Mouse (Mus musculus): Measurements from ENCODE around the gene Trim17.
"Not testable (repeated sequence)": the region's sequence is repeated elsewhere in the genome, so short reads cannot be mapped to it uniquely, and the experiment has no call there.

Gene Trim17

DNA sequence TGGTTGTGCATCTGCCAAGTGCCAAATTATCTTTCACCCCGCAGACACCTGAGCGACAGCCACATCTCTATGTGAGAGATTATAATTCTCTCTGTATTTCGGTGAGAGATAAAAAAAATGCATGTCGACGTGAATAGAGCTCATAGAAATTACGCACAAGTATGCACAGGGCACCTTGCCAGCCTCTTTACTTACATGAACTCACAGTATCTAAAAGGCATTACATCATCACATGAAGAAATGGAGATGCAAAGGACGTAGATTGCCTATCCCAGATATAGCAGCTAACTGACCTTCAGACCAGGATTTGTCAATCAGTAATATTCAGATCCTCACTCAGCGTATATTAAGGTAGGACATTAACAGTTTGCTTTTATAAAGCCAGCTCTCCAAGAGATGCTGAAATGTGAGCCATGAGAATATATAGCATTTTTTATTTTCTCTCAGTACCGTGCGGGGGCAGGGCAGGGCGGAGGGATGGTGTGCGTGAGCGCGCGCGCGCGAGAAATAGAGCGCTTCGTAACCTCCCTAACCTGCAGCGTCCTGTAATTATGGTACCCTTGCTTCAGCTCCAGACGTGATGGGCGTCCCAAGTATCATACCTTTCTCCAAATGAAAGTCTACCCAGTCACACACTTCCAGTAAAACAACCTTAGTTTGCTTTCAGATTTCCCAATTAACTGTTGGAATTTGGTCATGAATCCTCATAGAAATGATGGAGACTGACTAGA, 6.5 kb upstream of the Trim17 start:
- no peak for DNase-seq (ENCODE audit: low read depth, low spot score)

DNA sequence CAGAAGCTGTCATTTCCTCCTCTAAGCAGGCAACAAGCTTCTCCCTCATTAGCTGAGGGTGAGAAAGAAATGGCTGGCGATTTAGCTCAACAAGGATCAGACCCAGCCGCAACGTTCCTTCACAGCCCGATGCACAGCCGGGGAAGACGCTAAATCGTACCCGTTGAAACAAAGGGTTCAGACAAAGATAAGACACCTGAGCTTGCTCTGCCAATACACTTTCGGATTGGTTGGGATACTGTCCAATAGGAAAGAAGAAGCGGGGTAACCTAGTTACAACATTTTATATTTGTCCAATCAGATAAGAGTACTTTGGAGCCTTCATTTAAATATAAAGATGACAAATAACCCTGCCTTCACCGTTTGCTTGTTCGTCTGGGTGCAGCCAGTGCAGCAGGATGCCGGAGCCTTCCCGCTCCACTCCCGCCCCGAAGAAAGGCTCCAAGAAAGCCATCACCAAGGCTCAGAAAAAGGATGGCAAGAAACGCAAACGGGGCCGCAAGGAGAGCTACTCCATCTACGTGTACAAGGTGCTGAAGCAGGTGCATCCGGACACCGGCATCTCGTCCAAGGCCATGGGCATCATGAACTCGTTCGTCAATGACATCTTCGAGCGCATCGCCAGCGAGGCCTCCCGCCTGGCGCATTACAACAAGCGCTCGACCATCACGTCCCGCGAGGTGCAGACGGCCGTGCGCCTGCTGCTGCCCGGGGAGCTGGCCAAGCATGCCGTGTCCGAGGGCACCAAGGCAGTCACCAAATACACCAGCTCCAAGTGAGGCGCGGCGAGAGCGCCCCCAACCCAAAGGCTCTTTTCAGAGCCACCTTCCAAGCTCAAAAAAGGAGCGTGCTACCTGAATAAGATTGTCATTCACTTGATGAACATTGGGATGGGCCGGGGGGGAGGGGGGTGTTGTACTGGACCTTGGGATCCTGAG, 5.7 kb upstream of the Trim17 start, which contains the start of gene Hist3h2ba:
TSS of gene Hist3h2ba (plus strand) at position 379 of the 938 bp plus-strand sequence.
- DNase-seq (ENCODE audit: low read depth, low spot score): no peak

DNA sequence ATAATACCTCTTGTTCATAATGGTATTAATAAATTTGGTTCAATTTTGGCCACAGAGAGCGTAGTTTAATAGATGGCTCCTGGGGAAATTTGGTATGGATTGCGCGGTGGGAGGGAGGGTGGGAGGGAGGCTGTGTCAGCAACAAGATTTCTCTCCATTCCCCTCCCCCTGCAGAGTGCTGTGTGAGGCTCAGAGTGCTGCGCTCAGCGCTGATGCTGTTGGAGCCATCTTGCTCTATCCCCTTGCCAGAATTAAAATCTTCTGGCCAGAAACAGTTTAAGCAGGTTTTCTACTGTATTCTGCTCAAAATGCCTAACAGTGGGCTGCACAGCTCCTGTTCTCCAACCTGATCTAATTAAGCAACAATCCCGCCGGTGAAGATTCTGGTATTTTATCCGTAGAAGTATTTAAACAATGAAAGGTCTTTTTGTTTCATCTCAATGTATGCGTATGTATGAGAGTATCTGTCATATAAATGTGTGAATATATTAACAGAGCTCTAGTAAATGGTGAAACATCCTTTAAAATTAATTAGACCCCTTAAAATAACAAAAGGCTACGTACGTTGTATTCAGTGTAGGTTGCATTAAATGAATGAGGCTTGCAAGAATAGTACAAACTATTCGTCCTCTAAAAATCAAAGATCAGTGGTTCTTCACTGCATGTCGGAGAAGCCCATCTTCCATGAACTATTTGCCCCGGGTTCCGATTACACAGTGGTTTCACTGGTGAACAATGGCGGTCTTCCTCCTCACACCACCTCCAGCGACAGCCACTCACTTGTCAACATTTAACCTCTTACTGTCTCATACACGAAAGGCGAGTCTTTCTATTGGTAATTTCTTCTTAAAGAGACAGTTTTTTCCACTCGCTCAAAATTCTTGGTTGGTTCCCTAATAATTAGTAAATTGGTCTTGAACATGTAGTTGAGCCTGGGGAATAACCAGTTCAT, 4.7 kb upstream of the Trim17 start:
- DNase-seq (ENCODE audit: low read depth, low spot score): no peak

DNA sequence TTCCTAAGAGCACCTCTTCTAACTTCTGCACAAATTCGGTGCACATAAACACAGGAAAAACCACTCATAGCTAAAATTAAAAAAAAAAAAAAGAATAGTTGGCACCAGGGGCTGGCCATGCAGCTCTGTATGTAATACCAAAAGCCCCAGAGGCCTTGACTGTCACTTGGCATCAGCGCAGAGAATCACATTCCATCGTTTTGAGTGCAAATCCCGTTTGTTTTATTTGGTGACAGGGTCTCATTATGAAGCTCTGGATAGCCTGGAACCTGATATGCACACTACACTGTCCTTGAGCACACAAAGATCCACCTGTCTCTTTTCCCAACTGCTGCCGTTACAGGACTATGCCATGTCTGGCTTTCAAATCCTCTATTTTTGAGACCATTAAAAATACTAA, 3.3 kb upstream of the Trim17 start:
- no peak for DNase-seq (ENCODE audit: low read depth, low spot score)

DNA sequence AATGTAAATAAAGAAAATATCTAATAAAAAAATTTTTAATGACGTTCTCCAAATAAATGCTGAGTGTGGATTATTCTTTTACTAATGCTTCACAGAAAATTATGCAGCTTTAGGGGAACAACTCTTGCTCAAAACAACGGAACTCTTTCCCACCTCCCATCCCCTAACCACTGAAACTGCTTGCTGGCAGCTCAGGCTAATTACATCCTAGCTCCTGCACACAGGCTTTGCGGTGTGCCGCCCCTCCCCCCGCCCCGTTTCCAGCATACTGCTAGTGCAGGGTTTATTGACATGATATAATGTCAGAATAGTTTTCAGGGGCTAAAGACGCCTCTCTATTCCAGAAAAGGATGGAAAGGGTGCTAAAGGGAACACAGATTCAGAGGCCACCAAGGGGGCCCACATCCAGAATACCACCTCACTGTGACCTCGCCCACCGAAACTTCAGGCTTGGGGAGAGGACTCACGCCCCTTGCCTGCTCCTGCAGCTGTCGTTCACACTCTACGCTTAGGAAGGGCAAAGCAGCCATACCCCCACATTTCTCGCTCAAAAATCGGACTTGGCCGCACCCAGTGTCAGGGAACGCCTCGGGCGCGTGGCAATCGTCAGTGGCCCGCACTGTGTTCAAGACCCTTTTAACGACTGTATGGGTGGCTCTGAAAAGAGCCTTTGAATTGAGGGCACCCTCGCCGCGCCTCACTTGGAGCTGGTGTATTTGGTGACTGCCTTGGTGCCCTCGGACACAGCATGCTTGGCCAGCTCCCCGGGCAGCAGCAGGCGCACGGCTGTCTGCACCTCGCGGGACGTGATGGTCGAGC, 925 bp upstream of the Trim17 start:
- no peak for DNase-seq (ENCODE audit: low read depth, low spot score)

DNA sequence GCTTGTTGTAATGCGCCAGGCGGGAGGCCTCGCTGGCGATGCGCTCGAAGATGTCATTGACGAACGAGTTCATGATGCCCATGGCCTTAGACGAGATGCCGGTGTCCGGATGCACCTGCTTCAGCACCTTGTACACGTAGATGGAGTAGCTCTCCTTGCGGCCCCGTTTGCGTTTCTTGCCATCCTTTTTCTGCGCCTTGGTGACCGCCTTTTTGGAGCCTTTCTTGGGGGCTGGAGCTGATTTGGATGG, 390 bp upstream of the Trim17 start:
- DNase-seq (ENCODE audit: low read depth, low spot score): not testable (repeated sequence)

DNA sequence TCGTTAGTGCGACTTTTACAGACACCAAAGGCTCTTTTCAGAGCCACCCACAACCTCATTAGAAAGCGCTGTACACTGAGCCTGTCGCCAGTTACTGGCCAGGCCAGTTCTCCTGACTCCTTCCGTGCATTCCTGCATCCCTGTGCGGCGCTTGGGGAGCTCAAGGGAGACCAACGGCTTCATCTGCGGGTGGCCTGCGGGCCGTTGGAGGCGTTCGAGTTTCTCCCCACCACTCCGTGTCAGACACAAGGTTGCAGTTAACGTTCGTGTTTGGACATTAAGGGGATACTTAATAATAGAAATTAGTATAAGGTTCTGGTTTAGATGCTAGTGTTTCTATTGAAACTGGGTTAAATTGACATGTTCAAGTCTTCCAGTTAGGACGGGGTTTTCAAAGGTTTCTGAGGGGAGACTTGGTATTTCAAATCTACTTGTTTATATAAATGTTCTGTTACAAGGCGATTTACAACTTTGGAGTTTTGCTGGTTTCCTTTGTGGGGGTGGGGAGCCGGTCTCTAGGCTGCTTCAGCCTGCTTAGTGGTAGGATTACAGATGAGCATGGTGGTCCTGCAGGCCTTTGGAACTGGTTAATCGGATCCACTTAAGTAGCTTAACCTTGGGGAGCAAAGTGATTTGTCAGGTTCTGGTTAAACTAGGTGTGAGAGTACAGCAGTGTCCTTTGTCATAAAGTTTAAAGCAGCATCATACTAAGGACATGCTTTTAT, 820 bp downstream of the Trim17 start:
- no peak for DNase-seq (ENCODE audit: low read depth, low spot score)

DNA sequence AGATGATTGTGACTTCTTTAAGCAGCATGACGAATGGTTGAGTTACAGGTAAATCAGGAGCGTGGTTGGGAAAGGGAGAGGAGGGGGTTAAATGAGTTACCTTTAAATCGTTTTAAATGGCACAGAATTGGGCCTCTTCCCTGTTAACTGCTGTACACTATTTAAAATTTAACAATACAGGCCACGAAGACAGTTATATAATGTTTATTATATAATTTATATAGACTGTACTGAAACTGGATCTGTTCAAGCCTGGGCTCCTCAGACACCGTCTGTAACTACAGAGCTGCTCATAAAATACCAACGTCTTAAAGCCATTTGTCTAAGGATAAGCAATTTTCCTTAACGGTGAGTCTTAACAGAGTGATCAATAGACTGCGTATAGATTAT, 1.4 kb downstream of the Trim17 start:
- no peak for DNase-seq (ENCODE audit: low read depth, low spot score)

DNA sequence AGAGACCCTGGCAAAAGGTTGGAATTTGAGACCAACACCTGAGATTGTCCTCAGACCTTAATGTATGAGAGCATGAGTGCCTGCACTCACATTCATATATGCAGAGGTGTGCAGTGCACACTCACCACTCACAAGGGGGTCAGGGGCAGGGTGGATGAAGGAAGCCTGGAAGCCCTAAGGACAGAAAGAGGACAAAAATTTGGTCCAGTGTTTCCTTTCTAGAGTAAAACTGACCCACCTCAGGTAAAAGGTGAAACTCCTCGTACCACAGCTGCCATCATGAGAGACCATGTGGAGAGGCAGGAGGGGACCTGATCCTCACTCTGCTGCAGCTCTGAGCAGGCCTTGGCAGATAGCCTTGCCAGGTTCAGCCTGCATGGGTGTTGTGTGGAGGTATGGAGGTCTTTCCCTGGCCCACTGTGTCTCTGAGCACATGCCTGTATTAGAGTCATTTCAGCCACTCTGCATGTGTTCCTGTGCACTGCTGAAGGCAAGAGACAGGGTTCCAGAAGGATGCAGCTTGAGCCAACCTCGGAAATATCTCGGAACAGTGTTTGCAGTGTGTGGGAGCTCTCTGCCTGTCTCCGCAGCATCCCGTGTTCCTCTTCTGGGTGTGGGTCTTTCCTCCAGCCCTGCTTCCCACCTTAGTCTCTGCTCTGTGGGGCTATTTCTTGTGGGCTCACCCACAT, 2.9 kb downstream of the Trim17 start:
- no peak for DNase-seq (ENCODE audit: low read depth, low spot score)

DNA sequence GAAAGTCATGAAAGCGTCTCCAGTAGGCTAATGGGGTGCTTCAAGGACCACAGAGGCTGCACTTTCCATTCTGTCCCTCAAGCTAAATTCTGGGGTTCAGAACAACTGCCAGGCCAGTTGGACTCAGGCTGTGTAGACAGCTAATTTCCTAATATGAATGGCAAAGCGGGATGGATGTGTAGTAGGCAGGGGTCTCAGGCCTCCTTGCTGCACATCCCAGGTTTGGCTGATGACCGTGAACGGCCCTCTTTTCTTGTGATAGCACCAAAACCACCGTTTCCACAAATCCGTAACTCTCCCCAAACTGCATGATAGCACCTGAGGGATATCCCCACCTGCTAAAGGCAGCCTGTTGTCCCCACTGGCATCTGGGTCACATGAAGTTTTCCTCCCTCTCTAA, 4.1 kb downstream of the Trim17 start:
- no peak for DNase-seq (ENCODE audit: low read depth, low spot score)

DNA sequence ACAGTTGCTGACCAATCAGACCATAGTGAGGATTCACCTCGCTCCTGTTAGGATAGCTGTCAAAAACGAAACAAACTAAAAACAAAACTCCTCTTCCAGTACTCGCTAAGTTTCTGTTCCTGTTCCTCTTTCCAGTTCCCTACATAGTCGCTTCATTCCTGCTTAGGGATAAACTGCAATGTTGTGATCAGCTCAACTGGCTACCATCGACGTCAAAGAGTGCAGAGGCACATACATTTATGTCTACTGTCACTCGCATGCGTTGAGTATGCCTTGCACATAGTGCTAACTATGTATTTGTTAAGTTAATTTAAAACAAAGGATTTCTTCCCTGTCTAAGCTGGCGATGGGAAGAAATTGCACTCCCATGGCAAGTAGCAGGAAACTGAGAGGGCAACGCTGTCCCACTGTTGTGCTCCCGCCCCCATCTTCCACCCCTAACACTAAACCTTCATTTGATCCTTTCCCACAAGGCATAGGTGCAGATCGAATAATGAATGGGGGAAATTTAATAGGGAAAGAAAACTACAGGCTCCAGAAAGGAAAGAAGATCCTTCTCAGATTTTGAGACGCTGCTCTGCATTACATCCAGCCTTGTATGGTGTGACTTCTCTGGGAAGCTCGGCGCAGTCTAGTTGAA, 4.8 kb downstream of the Trim17 start:
- no peak for DNase-seq (ENCODE audit: low read depth, low spot score)

DNA sequence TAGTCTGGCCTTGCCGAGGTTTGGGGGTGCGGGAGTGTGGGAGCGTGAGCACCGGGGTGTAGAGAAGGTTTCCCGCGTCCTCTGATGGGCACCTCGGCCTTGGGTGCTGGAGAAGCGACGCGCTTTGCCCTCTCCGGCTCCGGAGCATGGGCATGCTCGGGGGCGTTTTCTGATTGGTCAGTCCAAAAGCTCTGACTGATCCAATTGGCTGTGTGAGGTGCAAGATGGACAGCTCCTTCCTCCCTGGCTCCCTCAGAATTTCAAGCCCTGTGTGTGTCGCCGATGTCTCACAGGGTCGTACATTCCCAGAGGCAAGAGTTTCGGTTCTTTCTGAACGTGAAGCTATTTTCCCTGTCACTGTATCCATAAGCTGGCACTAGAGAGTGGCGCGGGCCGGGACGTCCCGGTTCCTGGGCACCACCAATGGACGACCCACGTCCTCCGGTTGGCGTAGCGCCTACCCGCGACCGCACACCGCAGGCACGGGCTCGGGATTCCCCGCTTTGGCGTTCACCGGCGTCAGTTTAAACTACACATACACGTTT, 5.5 kb downstream of the Trim17 start:
- no peak for DNase-seq (ENCODE audit: low read depth, low spot score)

DNA sequence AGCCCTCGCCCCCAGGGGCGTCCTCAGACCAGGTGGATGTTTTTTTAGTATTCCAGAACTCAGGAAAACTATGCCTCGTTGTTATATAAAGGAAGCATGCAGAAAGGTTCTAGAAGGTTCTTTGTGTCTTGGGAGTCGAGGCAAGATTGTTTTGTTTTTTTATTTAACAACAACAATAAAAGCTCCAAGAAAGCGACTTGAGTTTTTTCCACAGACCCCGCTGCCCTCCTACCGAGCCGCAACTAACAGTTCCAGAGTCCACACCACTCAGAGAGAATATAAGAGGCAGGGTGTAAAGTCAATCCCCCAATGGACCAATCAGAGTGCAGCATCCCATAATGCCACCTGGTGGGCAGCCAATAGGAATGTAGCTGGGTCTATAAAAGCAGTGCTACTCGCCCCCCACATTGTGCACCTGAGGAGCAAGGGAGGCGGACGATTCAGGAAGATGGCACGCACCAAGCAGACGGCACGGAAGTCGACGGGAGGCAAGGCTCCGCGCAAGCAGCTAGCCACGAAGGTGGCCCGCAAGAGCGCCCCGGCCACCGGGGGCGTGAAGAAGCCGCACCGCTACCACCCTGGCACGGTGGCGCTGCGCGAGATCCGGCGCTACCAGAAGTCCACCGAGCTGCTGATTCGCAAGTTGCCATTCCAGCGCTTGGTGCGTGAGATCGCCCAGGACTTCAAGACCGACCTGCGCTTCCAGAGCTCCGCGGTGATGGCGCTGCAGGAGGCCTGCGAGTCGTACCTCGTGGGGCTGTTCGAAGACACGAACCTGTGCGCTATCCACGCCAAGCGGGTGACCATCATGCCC, 7.1 kb downstream of the Trim17 start:
- DNase-seq (ENCODE audit: low read depth, low spot score): no peak

DNA sequence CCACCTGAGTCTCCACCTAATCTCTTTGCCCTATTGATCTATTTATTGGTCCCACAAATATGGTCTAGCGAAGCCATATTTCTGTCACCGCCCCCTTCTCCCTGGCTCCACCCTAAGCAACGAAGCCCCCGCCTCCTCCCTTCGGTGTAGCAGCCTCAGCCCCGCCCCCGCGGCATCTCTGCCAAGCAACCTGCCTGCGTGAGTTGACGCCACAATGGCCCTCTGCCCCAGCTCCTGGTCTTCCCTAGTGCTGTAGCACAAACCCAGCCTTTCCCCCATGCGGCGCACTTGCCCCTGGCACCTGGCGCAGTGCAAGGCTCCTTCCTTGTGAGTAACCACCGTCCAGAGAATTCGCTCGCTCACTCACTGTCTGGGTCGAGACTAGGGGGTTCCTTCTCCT, 9.1 kb downstream of the Trim17 start:
- no peak for DNase-seq (ENCODE audit: low read depth, low spot score)

DNA sequence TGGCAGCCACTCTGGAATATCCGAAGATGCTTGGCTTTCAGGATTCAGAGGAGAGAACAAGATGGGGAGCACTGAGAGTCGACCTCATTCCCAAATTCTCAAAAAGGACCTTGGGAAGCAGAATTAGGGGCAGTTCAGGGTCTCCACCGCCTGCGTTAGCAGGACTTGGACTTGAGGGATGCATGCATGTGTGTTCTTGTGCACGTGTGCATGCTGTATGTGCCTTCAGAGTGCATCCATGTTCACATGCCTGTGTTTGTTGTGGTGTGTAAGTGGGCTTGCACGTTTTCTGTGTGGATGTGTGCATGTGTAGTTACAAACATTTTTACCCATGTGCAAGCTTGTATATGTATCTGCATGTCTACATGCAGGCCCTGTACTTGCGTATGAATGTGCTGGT, 9.7 kb downstream of the Trim17 start:
- no peak for DNase-seq (ENCODE audit: low read depth, low spot score)

DNA sequence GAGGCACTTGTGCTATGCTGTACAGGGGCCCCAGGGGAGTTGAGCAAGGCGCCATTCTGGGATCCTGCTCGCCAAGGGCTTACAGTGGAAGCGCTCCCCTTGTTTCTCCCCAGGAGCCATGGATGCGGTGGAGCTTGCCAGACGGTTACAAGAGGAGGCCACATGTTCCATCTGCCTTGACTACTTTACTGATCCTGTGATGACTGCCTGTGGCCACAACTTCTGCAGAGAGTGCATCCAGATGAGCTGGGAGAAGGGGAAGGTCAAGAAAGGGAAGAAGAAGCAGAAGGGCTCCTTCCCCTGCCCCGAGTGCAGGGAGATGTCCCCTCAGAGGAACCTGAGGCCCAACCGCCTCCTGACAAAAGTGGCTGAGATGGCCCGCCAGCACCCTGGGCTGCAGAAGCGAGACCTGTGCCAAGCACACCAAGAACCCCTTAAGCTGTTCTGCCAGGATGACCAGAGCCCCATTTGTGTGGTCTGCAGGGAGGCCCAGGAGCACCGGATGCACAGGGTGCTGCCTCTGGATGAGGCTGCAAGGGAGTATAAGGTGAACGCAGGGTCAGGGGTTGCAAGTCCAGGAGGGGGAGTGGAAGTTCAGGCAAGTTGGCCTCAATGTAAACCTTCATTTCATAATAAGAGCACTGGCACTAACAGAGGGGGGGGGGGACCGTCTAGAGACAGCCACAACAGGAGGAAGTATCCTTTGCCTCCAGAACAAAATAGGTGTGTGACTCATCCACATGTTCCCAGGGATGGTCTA, 10.7 kb downstream of the Trim17 start:
- DNase-seq (ENCODE audit: low read depth, low spot score): no peak

DNA sequence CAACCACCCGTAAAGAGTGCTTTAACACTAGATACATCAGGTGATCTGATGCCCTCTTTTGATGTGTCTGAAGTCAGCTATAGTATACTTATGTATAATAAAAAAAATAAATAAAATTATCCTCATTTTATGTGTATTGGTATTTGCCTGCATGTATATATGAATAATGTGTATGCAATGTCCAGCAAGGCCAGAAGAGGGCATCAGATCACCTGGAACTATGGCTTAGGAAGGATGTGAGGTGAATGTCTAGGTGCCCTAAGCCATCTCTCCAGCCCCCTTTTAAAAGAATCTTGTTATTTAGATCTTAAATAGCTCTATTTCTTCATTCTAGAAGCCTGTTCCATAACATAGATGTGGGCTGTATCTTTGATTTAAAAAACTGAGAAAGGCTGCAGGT, 12.9 kb downstream of the Trim17 start:
- no peak for DNase-seq (ENCODE audit: low read depth, low spot score)

DNA sequence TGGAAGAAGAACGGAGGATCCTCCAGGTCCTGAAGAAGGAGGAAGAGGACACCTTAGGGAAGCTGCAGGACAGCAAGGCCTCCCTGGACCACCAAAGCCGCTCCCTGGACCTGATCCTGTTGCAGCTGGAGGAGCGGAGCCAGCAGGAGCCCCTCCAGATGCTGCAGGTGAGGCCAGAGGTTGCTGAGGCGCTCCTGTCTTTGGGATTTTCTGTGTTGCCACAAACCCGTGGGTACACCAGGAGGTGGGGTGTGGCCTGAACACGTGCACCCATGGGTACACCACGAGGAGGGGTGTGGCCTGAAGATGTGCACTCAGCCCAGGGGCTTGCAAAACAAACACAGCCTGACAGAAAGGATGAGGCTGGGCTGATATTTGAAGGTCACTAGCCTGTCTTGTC, 14.1 kb downstream of the Trim17 start:
- no peak for DNase-seq (ENCODE audit: low read depth, low spot score)

All from WW6 (cell line).